Mouse (Mus musculus): ENCODE results near the gene Rpp21.
"Not testable (repeated sequence)": the region's sequence is repeated elsewhere in the genome, so short reads cannot be mapped to it uniquely, and the experiment has no call there.

The Rpp21 gene

DNA sequence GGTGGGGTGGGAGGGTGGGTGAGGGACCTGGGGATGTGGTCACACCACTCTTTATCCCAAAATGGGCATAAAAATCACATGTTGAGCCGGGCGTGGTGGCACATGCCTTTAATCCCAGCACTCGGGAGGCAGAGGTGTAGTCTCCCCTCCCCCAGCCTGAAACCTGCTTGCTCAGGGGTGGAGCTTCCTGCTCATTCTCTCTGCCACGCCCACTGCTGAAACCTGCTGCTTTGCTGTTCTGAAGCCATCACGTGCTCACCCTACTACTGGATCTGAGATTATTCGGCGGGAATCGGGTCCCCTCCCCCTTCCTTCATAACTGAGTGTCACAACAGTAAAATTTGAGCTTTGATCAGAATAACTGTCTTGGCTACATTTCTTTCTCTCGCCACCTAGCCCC, 22.6 kb downstream of the Rpp21 start:
- DNase-seq (ENCODE audit: low spot score in 2 of 2), result not testable (repeated sequence)

DNA sequence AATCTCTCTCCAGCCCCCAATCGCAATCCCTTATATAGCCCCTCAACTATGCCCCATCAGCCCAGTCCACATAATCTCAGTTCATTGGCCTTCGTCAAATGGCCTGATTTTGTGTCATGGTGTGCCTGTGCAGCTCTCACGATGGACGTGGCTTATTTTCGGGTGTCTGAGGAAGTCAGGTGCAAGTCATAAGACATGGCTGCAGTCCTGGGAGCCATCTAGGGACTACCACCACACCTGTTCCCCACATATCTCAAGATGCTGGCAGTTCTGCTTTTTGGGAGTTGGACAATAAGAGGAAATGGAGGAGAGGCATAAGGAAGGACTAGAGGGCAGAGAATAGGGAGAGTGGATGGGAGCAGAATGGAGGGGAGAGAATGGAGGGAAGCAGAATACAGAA, 24.3 kb downstream of the Rpp21 start:
- DNase-seq (ENCODE audit: low spot score in 2 of 2), result no peak

DNA sequence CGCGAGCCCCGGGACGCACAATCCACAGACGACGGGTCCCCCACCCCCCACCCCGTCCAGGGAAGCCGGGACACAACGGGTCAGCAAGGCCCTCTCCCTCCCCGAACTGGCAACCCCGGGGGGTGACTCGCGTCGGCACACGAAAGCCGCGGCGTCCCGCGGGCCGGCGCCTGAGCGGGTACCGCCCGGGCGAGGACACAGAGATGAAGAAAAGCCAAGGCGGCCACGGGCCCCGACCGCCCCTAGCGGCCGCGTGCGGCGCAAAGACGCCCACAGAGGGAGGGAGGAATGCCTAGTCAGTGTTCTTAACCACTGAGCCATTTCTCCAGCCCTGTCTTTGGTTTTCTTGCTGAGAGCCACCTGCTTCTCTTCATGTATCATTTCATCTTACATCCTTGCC, 26.6 kb downstream of the Rpp21 start:
- DNase-seq (ENCODE audit: low spot score in 2 of 2), result peak in 1 of 2 experiments; percentile 44

- no peak for DNase-seq (ENCODE audit: low spot score in 2 of 2)
Measured at GRCm38 (mm10) chr17:36229046-36229445, 28.8 kb downstream of the Rpp21 start.

DNA sequence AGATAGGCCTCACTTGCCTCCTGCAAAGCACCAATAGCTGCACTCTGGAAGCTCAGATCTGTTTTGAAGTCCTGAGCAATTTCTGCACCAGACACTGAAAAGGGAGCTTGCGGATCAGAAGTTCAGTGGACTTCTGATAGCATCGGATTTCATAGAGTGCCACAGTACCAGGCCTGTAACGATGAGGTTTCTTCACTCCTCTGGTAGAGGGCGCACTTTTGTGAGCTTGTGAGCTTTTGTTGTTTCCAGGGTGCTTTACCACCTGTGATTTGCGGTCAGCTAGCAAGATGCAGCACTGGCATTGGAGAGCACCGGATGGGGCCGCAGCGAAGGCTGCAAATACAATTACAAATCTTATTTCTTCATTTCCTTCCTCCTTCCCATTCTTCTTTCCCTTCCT, 30.9 kb downstream of the Rpp21 start:
- no peak for DNase-seq (ENCODE audit: low spot score in 2 of 2)

- no peak for DNase-seq (ENCODE audit: low spot score in 2 of 2)
Measured at GRCm38 (mm10) chr17:36225231-36225824, 32.5 kb downstream of the Rpp21 start.

- no peak for DNase-seq (ENCODE audit: low spot score in 2 of 2)
Measured at GRCm38 (mm10) chr17:36224451-36224850, 33.4 kb downstream of the Rpp21 start.

DNA sequence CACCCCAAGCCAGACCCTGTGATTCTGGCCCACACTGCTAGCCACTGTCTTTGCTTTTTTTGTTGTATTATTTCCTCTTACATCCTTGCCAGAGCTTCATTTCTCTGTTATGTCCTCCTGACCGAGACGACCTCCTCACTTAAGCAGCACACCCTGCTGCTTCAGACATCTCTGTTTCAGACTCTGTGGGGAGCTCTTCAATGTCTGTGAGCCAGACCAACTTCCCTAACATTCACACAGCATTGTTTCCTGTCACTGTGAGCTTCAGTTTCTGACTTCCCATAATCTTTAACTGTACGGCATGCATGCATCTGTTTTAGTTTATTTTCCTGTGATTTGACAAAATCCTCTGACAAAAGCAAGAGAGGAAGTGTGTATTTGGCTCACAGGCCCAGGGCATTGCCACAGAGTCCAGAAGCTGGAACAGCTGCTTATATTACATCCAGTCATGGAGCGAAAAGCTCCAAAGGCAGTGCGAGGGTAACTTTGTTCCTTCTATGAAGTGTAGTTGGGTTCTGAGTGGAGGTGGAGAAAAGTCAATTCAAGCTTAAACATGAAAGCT, 39.2 kb downstream of the Rpp21 start:
- DNase-seq (ENCODE audit: low spot score in 2 of 2), result no peak

DNA sequence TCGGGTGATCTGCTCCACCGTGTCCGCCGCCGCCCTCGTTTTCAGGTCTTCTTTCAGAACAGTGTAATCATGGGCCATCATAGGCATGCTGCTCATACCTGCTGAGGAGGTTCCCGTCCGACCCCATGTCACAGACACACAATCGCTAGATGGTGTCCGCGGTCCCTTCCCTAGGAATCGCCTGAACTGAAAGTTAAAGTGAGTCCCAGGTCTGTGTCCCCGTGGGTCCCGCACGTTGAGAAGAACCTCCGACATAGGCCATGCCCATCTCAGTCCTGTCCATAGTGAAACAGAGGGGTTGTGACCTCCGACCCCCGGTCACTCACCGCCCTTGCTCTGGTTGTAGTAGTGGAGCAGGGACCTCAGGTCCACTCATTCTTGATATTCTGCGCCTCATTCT, 42.3 kb downstream of the Rpp21 start:
- no peak for DNase-seq (ENCODE audit: low spot score in 2 of 2)

GRCm38 (mm10) chr17:36206846-36207245, 51.0 kb downstream of the Rpp21 start:
- DNase-seq (ENCODE audit: low spot score in 2 of 2), result no peak

GRCm38 (mm10) chr17:36205862-36206261, 52.0 kb downstream of the Rpp21 start:
- DNase-seq (ENCODE audit: low spot score in 2 of 2), result no peak

All from left cerebral cortex, adult 9 months (tissue).